In genomic region chr19:32885481-32886131, GRCm38 (mm10) we compare ENCODE assay signal across 8 mouse cellular contexts.
A peak's percentile ranks its signal among the peaks of the same experiment; 100 is the strongest.
DNase-seq lines count a peak whose midpoint lies in the region; ATAC-seq and TF ChIP-seq lines count a peak whose summit lies in the region.
"Had no signal": no experiment of that assay in that cellular context is flagged by ENCODE, and none has a peak within 500 bp of the region (broad histone marks: within the 10 kb centered on the region; RNA-seq: fewer than 3 reads in every experiment).

No protein-coding gene starts in this region.

- no peaks in the 10 kb centered on the region for H3K4me1 ChIP-seq in kidney, adult 2 months (ENCODE audit: control insufficient read depth, insufficient read depth, low read length)
- peaks cover 4% of the 10 kb centered on the region; the same call in 1 of the 2 replicates for H3K4me1 ChIP-seq in embryonic facial prominence, embryonic 11.5 days (ENCODE audit: control insufficient read depth, insufficient read depth, low read length)
- H3K4me1 ChIP-seq in forebrain, embryonic 14.5 days (ENCODE audit: control insufficient read depth, insufficient read depth, low read length): no peaks in the 10 kb centered on the region
- peaks cover 30% of the 10 kb centered on the region for H3K4me1 ChIP-seq in limb, embryonic 15.5 days
- H3K4me1 ChIP-seq: liver, embryonic 15.5 days had no signal

- peak overlapping the region; percentile 31; the same call in 1 of the 2 replicates for H3K4me2 ChIP-seq in embryonic facial prominence, embryonic 11.5 days (ENCODE audit: low read depth, low read length)
- H3K4me2 ChIP-seq in forebrain, embryonic 14.5 days (ENCODE audit: low read length): no peak overlapping the region
- H3K4me2 ChIP-seq in limb, embryonic 15.5 days: peak overlapping the region; percentile 19
- H3K4me2 ChIP-seq: liver, embryonic 15.5 days had no signal

- no peak for TF ChIP-seq CTCF in kidney, adult 2 months (conservative IDR thresholded peaks at IDR 0.05; ENCODE audit: insufficient read depth, insufficient read length, low read depth, low read length)

- TF ChIP-seq POLR2A in kidney, adult 2 months (IDR thresholded peaks at IDR 0.05; ENCODE audit: low read depth, low read length): no peak

- H3K9me3 ChIP-seq in embryonic facial prominence, embryonic 11.5 days (replicated peaks; ENCODE audit: control insufficient read depth, low read length): no peaks in the 10 kb centered on the region
- no peaks in the 10 kb centered on the region for H3K9me3 ChIP-seq in forebrain, embryonic 14.5 days (replicated peaks; ENCODE audit: control insufficient read depth, low read length)
- H3K9me3 ChIP-seq in limb, embryonic 15.5 days: no peaks in the 10 kb centered on the region
- H3K9me3 ChIP-seq: liver, embryonic 15.5 days had no signal

- no peaks in the 10 kb centered on the region for H3K36me3 ChIP-seq in kidney, adult 2 months (ENCODE audit: control insufficient read depth, insufficient read depth, low read length)
- no peaks in the 10 kb centered on the region for H3K36me3 ChIP-seq in embryonic facial prominence, embryonic 11.5 days (replicated peaks; ENCODE audit: control insufficient read depth, insufficient read depth, low read depth, low read length)
- H3K36me3 ChIP-seq in forebrain, embryonic 14.5 days (ENCODE audit: control insufficient read depth, insufficient read depth, low read length): no peaks in the 10 kb centered on the region
- H3K36me3 ChIP-seq in limb, embryonic 15.5 days: no peaks in the 10 kb centered on the region
- H3K36me3 ChIP-seq: liver, embryonic 15.5 days had no signal

- H3K4me3 ChIP-seq in kidney, adult 2 months (ENCODE audit: insufficient read depth, low read depth, low read length): no peak overlapping the region
- H3K4me3 ChIP-seq in embryonic facial prominence, embryonic 11.5 days (ENCODE audit: low read depth, low read length): no peak overlapping the region
- no peak overlapping the region for H3K4me3 ChIP-seq in forebrain, embryonic 14.5 days (ENCODE audit: low read depth, low read length)
- H3K4me3 ChIP-seq in limb, embryonic 15.5 days: 0 out of 2 replicates have a peak overlapping the region, but pooled peaks have one; percentile 9
- H3K4me3 ChIP-seq: liver, embryonic 15.5 days had no signal

- WGBS in kidney, adult 2 months: 32% methylated on average over 12 of the region's 12 CpGs
- WGBS in embryonic facial prominence, embryonic 11.5 days: 26% methylated on average over 12 of the region's 12 CpGs
- 35% methylated on average over 12 of the region's 12 CpGs for WGBS in forebrain, embryonic 14.5 days
- 12% methylated on average over 12 of the region's 12 CpGs for WGBS in limb, embryonic 15.5 days

- 0 out of 2 replicates have a peak, but pooled peaks have one; percentile 56 for ATAC-seq in embryonic facial prominence, embryonic 11.5 days (replicated peaks; ENCODE audit: insufficient number of reproducible peaks, low FRiP score, low TSS enrichment, low read depth)
- peak; percentile 37; the same call in 1 of the 2 replicates for ATAC-seq in forebrain, embryonic 14.5 days
- 0 out of 2 replicates have a peak, but pooled peaks have one; percentile 35 for ATAC-seq in limb, embryonic 15.5 days (ENCODE audit: insufficient number of reproducible peaks, low FRiP score, low TSS enrichment, low read depth)
- no peak for ATAC-seq in cerebellum, adult (ENCODE audit: insufficient number of reproducible peaks, low FRiP score, low TSS enrichment)

- no peak overlapping the region for H3K27ac ChIP-seq in kidney, adult 2 months (ENCODE audit: insufficient read depth, low read depth, low read length)
- H3K27ac ChIP-seq in embryonic facial prominence, embryonic 11.5 days (replicated peaks; ENCODE audit: low read depth, low read length): no peak overlapping the region
- H3K27ac ChIP-seq in forebrain, embryonic 14.5 days (ENCODE audit: low read depth, low read length): no peak overlapping the region
- 0 out of 2 replicates have a peak overlapping the region, but pooled peaks have one; percentile 65 for H3K27ac ChIP-seq in limb, embryonic 15.5 days
- H3K27ac ChIP-seq: liver, embryonic 15.5 days had no signal

- no peak overlapping the region for H3K9ac ChIP-seq in embryonic facial prominence, embryonic 11.5 days (replicated peaks; ENCODE audit: low read length)
- no peak overlapping the region for H3K9ac ChIP-seq in forebrain, embryonic 14.5 days (ENCODE audit: low read length)
- H3K9ac ChIP-seq in limb, embryonic 15.5 days: no peak overlapping the region
- H3K9ac ChIP-seq: liver, embryonic 15.5 days had no signal

- peak; percentile 16 for DNase-seq in kidney, adult 2 months
- DNase-seq in kidney, adult 8-10 months: no peak
- DNase-seq in embryonic facial prominence, embryonic 11.5 days (ENCODE audit: low spot score): peak; percentile 64
- peak; percentile 13 for DNase-seq in forebrain, embryonic 14.5 days (ENCODE audit: low spot score)
- DNase-seq in gastrocnemius, adult 8-10 months (ENCODE audit: low spot score in 2 of 2): no peak

- no peaks in the 10 kb centered on the region; the same call in 1 of the 2 replicates for H3K27me3 ChIP-seq in kidney, adult 2 months (replicated peaks; ENCODE audit: control insufficient read depth, insufficient read depth, low read length)
- H3K27me3 ChIP-seq in embryonic facial prominence, embryonic 11.5 days (ENCODE audit: control insufficient read depth, insufficient read depth, low read length): no peaks in the 10 kb centered on the region
- H3K27me3 ChIP-seq in forebrain, embryonic 14.5 days (replicated peaks; ENCODE audit: control insufficient read depth, insufficient read depth, low read length): no peaks in the 10 kb centered on the region
- 0 out of 2 replicates have a peak, but pooled peaks cover 4% of the 10 kb centered on the region for H3K27me3 ChIP-seq in limb, embryonic 15.5 days
- H3K27me3 ChIP-seq: liver, embryonic 15.5 days had no signal

Comparison
In these comparisons a context has a peak if more than half of its experiments do, and no peak if none do; other contexts are left out.
1. DNase-seq: peak in kidney, adult 2 months (single experiment), embryonic facial prominence, embryonic 11.5 days (single experiment) and forebrain, embryonic 14.5 days (single experiment); none in kidney, adult 8-10 months (0 of 2) and gastrocnemius, adult 8-10 months (0 of 2).